Mouse (Mus musculus) thymus, adult 2 months (tissue): Measurements from ENCODE around the gene Cyp2e1.

ENCODE experiments used
- CTCF ChIP-seq: fragments of 200-500 bp; IDR thresholded peaks from 2 replicates; pipeline ENCODE4 v1.5.1; 2012; ENCODE audit warnings: mild to moderate bottlenecking, control low read depth, low read length, moderate library complexity, borderline replicate concordance; ENCODE audit not compliant: control insufficient read depth, poor library complexity, insufficient read depth; ENCODE audit errors: extremely low read depth
- POLR2A ChIP-seq: fragments of 200-500 bp; IDR thresholded peaks from 2 replicates; pipeline ENCODE4 v1.6.1; 2012; ENCODE audit warnings: mild to moderate bottlenecking, low read length, control low read depth, moderate library complexity; ENCODE audit not compliant: control insufficient read depth, poor library complexity, insufficient read depth; ENCODE audit errors: extremely low read depth

GRCm38 (mm10) chr7:140754556-140754955 lies 9.0 kb upstream of the Cyp2e1 start:
- TF ChIP-seq POLR2A (no peak), CTCF (no peak)
